Mouse (Mus musculus): Measurements from ENCODE around the gene Chrd.

GRCm38 (mm10) chr16:20723247-20723646, 9.7 kb upstream of the Chrd start:
- no peak for TF ChIP-seq CTCF (IDR thresholded peaks at IDR 0.05; ENCODE audit: low read depth, low read length)
- no peak for TF ChIP-seq POLR2A (IDR thresholded peaks at IDR 0.05; ENCODE audit: insufficient read depth, low read length)
- TF ChIP-seq EP300 (IDR thresholded peaks at IDR 0.05; ENCODE audit: insufficient read depth, low read depth, low read length) = 0 out of 2 replicates have a peak, but pooled peaks have one; percentile 17

Measured in ES-Bruce4 (cell line).